Mouse (Mus musculus): ENCODE data around the gene Lrp1. TPM values are rescaled to one million over a fixed set of nuclear protein-coding genes. Genes with fewer than 3 reads are reported as not detected.

Lrp1 gene
- total RNA-seq, 2 experiments from 2014 or later: 68.8 to 73.0 TPM

DNA sequence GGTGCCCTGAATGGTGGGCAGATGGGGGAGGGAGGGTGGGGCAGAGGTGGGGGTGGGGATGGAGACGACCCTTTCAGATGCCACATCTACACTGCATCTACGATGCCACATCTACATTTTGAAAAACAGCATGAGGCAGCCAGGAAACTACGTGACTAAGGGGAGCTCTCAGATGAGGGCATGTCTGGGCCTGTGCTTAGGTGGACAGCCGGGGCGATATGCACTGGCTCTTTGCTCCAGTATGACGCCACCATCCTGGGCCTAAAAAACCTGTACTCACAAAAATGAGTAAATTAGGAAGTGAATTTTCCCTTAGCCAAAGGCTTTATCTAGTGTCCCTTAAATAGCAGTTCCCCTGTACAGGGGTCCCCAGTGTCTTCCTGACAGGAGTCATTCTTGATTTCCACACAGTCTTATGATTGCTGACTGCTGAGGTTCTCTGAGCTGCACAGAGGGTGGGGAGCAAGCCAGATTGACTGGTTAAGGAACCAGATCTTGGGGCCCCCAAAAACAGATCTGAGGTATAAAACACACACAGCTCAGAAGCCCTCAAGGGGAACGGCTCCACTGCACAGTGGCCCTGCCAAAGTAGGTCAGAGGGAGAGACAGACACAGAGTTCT lies 30.0 kb downstream of the Lrp1 start:
- DNase-seq: no peak

DNA sequence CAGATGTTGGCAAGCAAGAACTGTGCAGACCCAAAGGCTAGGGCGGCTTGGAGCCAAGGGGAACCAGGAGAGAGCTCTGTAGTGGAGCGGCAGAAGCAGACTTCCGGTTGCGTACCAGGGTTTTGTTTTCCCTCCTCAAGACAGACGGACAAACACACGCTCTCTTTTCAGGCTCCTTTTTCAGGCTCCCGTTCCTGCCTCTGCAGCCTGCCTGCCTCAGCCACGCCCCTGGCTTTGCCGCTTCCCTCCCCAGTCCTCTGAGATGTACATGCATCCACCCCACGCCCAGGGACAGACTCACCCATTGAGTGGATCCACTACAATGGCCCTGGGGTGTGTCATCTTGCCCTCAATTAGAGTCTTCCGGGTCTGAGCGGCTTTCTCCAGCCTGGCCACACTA lies 30.7 kb downstream of the Lrp1 start:
- DNase-seq: no peak

- DNase-seq: no peak
These were observed 33.2 kb downstream of the Lrp1 start for GRCm38 (mm10) chr10:127587776-127588175.

GRCm38 (mm10) chr10:127586209-127586608 lies 34.7 kb downstream of the Lrp1 start:
- no peak for DNase-seq

- DNase-seq: no peak
These were observed 35.4 kb downstream of the Lrp1 start for GRCm38 (mm10) chr10:127585598-127585997.

DNA sequence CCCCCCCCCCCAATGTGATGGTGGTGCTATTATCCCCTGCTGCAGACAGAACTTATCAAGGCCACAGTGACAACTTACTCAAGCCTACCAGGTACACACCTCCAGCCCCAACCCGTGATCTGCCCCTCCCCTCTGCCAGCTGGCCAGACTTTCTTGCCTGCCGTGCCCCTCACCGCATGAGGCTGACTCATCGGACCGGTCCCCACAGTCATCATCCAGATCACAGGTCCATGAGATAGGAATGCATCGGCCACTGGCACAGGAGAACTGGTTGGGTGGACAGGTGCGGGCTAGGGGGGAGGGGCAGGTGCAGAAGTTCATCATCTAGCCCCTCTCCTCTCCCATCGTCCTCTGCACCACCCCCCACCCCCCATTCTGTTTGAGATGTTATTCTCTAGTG lies 37.3 kb downstream of the Lrp1 start:
- DNase-seq: no peak

- no peak for DNase-seq
These were observed 39.7 kb downstream of the Lrp1 start for GRCm38 (mm10) chr10:127581291-127581690.

DNA sequence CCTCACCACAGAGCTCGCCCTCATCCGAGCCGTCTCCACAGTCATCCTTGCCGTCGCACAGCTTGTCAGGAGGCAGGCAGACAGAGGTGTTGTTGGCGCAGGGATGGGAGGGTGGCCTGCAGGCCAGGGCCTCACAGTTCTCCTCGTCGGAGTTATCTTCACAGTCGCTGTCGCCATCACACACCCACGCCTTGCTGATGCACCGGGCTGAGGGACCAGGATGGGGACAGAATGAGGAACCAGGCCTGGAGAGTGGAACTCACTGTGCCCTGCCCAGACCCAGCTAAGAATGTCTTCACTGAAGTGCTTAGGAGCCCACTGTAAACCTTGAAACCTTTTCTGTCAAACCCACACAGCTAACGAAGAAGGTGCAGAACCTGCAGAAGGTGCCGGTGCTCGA lies 43.0 kb downstream of the Lrp1 start:
- DNase-seq: no peak

- no peak for DNase-seq
These were observed 43.8 kb downstream of the Lrp1 start for GRCm38 (mm10) chr10:127577156-127577555.

DNA sequence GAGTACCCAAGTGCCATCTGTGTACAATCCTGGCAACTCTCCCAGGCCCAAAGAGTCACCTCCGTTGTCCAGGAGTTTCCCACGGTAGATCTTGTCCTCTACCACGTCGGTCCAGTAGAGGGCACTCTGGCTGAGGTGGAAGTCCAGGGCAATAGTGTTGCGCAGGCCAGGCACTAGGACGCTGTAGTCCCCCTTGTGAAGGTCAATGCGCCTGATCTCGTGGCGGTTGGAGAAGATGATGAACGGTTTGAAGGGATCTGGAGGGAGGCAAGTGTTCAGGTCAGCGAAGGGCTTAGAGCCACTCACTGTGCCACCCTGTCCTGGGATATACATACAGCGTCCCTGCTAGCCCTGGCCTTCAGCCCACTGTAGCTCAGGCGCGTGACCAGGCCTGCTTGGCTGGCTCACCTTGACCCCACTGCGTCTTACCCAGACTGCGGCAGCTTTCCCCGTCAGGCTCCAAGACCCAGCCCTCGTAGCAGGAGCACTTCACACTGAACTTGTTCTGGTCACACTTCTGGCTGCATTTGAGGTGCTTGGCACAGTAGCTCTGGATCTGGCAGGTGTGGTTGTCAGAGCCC lies 44.5 kb downstream of the Lrp1 start:
- DNase-seq: peak; percentile 82

GRCm38 (mm10) chr10:127575741-127576140 lies 45.2 kb downstream of the Lrp1 start:
- DNase-seq: no peak

GRCm38 (mm10) chr10:127572281-127572680 lies 48.7 kb downstream of the Lrp1 start:
- no peak for DNase-seq

DNA sequence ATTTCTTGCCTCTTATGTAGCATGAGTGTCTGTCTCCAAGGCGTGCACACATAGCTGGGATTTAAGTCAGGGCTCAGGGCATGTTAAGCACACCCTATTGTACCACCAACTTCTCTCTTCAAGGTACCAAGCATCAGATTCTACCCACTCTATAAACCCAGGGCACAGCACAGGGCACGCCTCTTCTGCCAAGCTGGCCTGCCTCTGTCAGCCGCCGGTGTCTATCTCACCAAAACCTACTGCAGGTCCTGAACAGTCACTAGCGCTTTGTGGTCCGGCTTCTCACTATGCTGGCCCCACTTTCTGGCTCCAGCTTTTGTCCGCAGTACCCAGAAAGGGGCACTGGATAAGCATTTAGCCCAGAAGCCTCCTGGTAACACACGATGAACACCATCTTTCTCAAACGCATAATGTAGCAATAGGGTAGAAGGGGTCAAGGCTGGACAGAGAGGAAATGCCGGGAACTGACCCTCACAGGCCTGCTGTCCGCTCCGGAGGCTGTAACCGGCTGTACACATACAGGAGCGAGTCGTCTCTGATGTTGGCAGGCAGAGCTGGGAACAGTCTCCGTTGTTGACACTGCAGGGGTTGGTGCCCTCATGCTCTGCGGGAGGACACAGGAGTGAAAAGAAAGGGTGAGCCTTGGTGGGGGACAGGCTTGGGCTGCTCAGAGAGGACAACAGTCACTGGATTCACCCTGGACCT lies 49.9 kb downstream of the Lrp1 start:
- no peak for DNase-seq

DNA sequence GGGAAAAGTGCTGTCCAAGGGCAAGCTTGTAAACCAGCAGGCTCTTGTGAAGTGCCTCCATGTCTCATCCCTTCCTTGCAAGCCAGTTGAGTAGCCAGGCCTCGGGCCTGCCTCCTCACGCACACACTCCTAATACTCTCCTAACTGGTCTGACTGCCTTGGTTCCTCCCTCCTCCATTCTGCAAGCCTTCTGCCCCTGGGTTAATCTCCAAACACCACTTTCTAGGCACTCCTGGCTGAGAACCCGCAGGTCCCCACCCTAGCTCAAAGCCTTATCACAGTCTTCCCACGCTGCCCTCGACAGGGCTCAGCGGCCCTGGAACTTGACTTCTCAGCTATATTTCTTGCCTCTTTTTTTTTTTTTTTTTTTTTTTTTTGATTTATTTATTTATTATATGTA lies 50.6 kb downstream of the Lrp1 start:
- DNase-seq: no peak

GRCm38 (mm10) chr10:127569450-127569849 lies 51.5 kb downstream of the Lrp1 start:
- peak; percentile 89 for DNase-seq

- DNase-seq: no peak
These were observed 54.2 kb downstream of the Lrp1 start for GRCm38 (mm10) chr10:127566553-127567326.

- DNase-seq: peak; percentile 50
These were observed 56.6 kb downstream of the Lrp1 start for GRCm38 (mm10) chr10:127564301-127564700.

GRCm38 (mm10) chr10:127563840-127564239 lies 57.1 kb downstream of the Lrp1 start:
- DNase-seq: no peak

- no peak for DNase-seq
These were observed 59.8 kb downstream of the Lrp1 start for GRCm38 (mm10) chr10:127561145-127561544.

DNA sequence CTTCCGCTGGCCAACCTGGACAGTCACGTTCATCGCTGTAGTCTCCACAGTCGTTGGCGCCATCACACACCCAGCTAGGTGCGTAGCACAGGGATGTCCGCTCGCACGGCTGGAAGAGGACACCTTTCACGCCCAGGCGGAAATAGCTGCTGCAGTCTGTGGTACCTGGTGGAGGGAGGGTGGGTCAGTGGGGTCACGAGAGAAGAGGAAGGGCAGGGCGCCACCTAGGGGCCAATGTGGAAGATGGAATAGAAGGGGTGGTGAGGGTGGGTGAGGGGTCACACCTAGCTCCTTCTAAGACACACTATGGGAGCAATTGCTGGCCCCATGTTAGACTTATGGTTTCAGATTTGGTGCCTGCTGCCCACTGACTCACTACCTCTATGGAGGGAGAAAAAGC lies 63.6 kb downstream of the Lrp1 start:
- no peak for DNase-seq

DNA sequence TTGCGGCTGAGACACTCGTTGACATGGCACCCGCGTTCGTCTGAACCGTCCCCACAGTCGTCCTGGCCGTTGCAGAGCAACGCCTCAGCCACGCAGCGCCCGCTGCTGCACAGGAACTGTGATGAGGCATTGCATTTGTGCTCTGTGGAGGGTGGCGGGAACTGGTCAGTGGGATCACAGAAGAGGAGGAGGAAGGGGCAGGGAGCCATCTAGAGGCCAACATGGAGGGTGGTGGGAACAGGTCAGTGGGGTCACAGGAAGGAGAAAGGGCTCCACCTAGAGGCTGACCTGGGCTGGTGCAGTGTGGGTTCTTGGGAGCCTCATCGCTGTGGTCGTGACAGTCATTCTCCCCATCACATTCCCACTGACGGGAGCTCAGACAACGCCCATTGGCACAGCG lies 65.2 kb downstream of the Lrp1 start:
- peak; percentile 45 for DNase-seq

- no peak for DNase-seq
These were observed 71.1 kb downstream of the Lrp1 start for GRCm38 (mm10) chr10:127549892-127550291.

- no peak for DNase-seq
These were observed 72.7 kb downstream of the Lrp1 start for GRCm38 (mm10) chr10:127548236-127548635.

Measured in heart, postnatal 4 days (tissue).